Mouse (Mus musculus): ENCODE results near the gene Setd3. TPM values are rescaled to one million over a fixed set of nuclear protein-coding genes. Genes with fewer than 3 reads are reported as not detected.

Gene Setd3
- polyA plus RNA-seq, 1 experiment from 2014 or later, result 49.1 TPM

GRCm38 (mm10) chr12:108103292-108103691 lies 75.8 kb downstream of the Setd3 start:
- Histone ChIP-seq H3K9me3 (ENCODE audit: control insufficient read depth) (no peaks in the 10 kb centered on the region), H3K9ac (ENCODE audit: low read depth, low read length) (no peak overlapping the region), H3K4me2 (replicated peaks; ENCODE audit: low read depth) (no peak overlapping the region), H3K36me3 (ENCODE audit: control insufficient read depth, insufficient read depth) (peaks cover 20% of the 10 kb centered on the region), H3K27ac (ENCODE audit: low read depth, low read length) (no peak overlapping the region), H3K27me3 (replicated peaks; ENCODE audit: control insufficient read depth, insufficient read depth, low read length) (no peaks in the 10 kb centered on the region), H3K4me3 (ENCODE audit: low read depth, low read length) (no peak overlapping the region), H3K4me1 (replicated peaks; ENCODE audit: control insufficient read depth, insufficient read depth, low read length) (no peaks in the 10 kb centered on the region)
- no peak for ATAC-seq
- no peak for TF ChIP-seq CTCF (IDR thresholded peaks at IDR 0.05; ENCODE audit: low read depth)
- 48% methylated on average over 6 of the region's 6 CpGs for WGBS

- Histone ChIP-seq H3K4me3 (ENCODE audit: low read depth, low read length) (no peak overlapping the region), H3K36me3 (ENCODE audit: control insufficient read depth, insufficient read depth) (peaks cover 12% of the 10 kb centered on the region), H3K4me1 (replicated peaks; ENCODE audit: control insufficient read depth, insufficient read depth, low read length) (no peaks in the 10 kb centered on the region), H3K9me3 (ENCODE audit: control insufficient read depth) (no peaks in the 10 kb centered on the region), H3K9ac (ENCODE audit: low read depth, low read length) (no peak overlapping the region), H3K4me2 (replicated peaks; ENCODE audit: low read depth) (no peak overlapping the region), H3K27me3 (replicated peaks; ENCODE audit: control insufficient read depth, insufficient read depth, low read length) (no peaks in the 10 kb centered on the region), H3K27ac (ENCODE audit: low read depth, low read length) (no peak overlapping the region)
- TF ChIP-seq CTCF (IDR thresholded peaks at IDR 0.05; ENCODE audit: low read depth), result no peak
- ATAC-seq, result peak; percentile 59
- WGBS, result 39% methylated on average over 2 of the region's 2 CpGs
Measured at GRCm38 (mm10) chr12:108102119-108102518, 77.0 kb downstream of the Setd3 start.

GRCm38 (mm10) chr12:108100181-108100580 lies 78.9 kb downstream of the Setd3 start:
- Histone ChIP-seq H3K4me2 (replicated peaks; ENCODE audit: low read depth) (no peak overlapping the region), H3K27ac (ENCODE audit: low read depth, low read length) (no peak overlapping the region), H3K4me3 (ENCODE audit: low read depth, low read length) (no peak overlapping the region), H3K4me1 (replicated peaks; ENCODE audit: control insufficient read depth, insufficient read depth, low read length) (no peaks in the 10 kb centered on the region), H3K9me3 (ENCODE audit: control insufficient read depth) (no peaks in the 10 kb centered on the region), H3K9ac (ENCODE audit: low read depth, low read length) (no peak overlapping the region), H3K36me3 (ENCODE audit: control insufficient read depth, insufficient read depth) (0 out of 2 replicates have a peak, but pooled peaks cover 1% of the 10 kb centered on the region), H3K27me3 (replicated peaks; ENCODE audit: control insufficient read depth, insufficient read depth, low read length) (no peaks in the 10 kb centered on the region)
- TF ChIP-seq CTCF (IDR thresholded peaks at IDR 0.05; ENCODE audit: low read depth), result no peak
- 72% methylated on average over 8 of the region's 8 CpGs for WGBS
- no peak for ATAC-seq

GRCm38 (mm10) chr12:108098201-108098980 lies 80.7 kb downstream of the Setd3 start:
- 63% methylated on average over 18 of the region's 18 CpGs for WGBS
- Histone ChIP-seq H3K4me1 (replicated peaks; ENCODE audit: control insufficient read depth, insufficient read depth, low read length) (no peaks in the 10 kb centered on the region), H3K4me2 (replicated peaks; ENCODE audit: low read depth) (no peak overlapping the region), H3K9ac (ENCODE audit: low read depth, low read length) (no peak overlapping the region), H3K36me3 (ENCODE audit: control insufficient read depth, insufficient read depth) (no peaks in the 10 kb centered on the region), H3K4me3 (ENCODE audit: low read depth, low read length) (no peak overlapping the region), H3K27me3 (replicated peaks; ENCODE audit: control insufficient read depth, insufficient read depth, low read length) (no peaks in the 10 kb centered on the region), H3K9me3 (ENCODE audit: control insufficient read depth) (no peaks in the 10 kb centered on the region), H3K27ac (ENCODE audit: low read depth, low read length) (no peak overlapping the region)
- no peak for TF ChIP-seq CTCF (IDR thresholded peaks at IDR 0.05; ENCODE audit: low read depth)
- no peak for ATAC-seq

GRCm38 (mm10) chr12:108097643-108098042 lies 81.5 kb downstream of the Setd3 start:
- WGBS, result 91% methylated on average over 8 of the region's 8 CpGs
- Histone ChIP-seq H3K27ac (ENCODE audit: low read depth, low read length) (no peak overlapping the region), H3K4me2 (replicated peaks; ENCODE audit: low read depth) (no peak overlapping the region), H3K4me1 (replicated peaks; ENCODE audit: control insufficient read depth, insufficient read depth, low read length) (no peaks in the 10 kb centered on the region), H3K9me3 (ENCODE audit: control insufficient read depth) (no peaks in the 10 kb centered on the region), H3K36me3 (ENCODE audit: control insufficient read depth, insufficient read depth) (no peaks in the 10 kb centered on the region), H3K4me3 (ENCODE audit: low read depth, low read length) (no peak overlapping the region), H3K27me3 (replicated peaks; ENCODE audit: control insufficient read depth, insufficient read depth, low read length) (no peaks in the 10 kb centered on the region), H3K9ac (ENCODE audit: low read depth, low read length) (no peak overlapping the region)
- no peak for ATAC-seq
- no peak for TF ChIP-seq CTCF (IDR thresholded peaks at IDR 0.05; ENCODE audit: low read depth)

- no peak for TF ChIP-seq CTCF (IDR thresholded peaks at IDR 0.05; ENCODE audit: low read depth)
- Histone ChIP-seq H3K4me3 (ENCODE audit: low read depth, low read length) (no peak overlapping the region), H3K27ac (ENCODE audit: low read depth, low read length) (no peak overlapping the region), H3K4me2 (replicated peaks; ENCODE audit: low read depth) (no peak overlapping the region), H3K27me3 (replicated peaks; ENCODE audit: control insufficient read depth, insufficient read depth, low read length) (no peaks in the 10 kb centered on the region), H3K9me3 (ENCODE audit: control insufficient read depth) (no peaks in the 10 kb centered on the region), H3K4me1 (replicated peaks; ENCODE audit: control insufficient read depth, insufficient read depth, low read length) (no peaks in the 10 kb centered on the region), H3K36me3 (ENCODE audit: control insufficient read depth, insufficient read depth) (no peaks in the 10 kb centered on the region), H3K9ac (ENCODE audit: low read depth, low read length) (no peak overlapping the region)
- 64% methylated on average over 9 of the region's 9 CpGs for WGBS
- ATAC-seq, result peak; percentile 41; the same call in 1 of the 2 replicates
Measured at GRCm38 (mm10) chr12:108088253-108088652, 90.9 kb downstream of the Setd3 start.

Measured in intestine, postnatal 0 days (tissue).